Mouse (Mus musculus) limb, embryonic 14.5 days (tissue): ENCODE data around the gene Tsc22d4. TPM values are rescaled to one million over a fixed set of nuclear protein-coding genes. Genes with fewer than 3 reads are reported as not detected.
"Not testable (repeated sequence)": the region's sequence is repeated elsewhere in the genome, so short reads cannot be mapped to it uniquely, and the experiment has no call there.

Experiments
- ATAC-seq: fragments of 200-750 bp; cut with Nextera tagmentation; 2 replicates; pipeline ENCODE4 v1.8.0; 2017; ENCODE audit warnings: low read depth, moderate number of reproducible peaks, moderate TSS enrichment; ENCODE audit not compliant: low FRiP score
- DNase-seq: peaks from one replicate; pipeline ENCODE4 v3.0.0-alpha.2; 2015; ENCODE audit warnings: low spot score
- H3K27ac ChIP-seq: fragments of 300-500 bp; sonication (generic); replicated peaks from 2 replicates; pipeline ENCODE4 v1.5.1; 2014; ENCODE audit warnings: low read depth, mild to moderate bottlenecking, low read length, moderate library complexity, mixed read lengths
- H3K27me3 ChIP-seq: fragments of 300-500 bp; sonication (generic); 2 replicates; pipeline ENCODE4 v1.6.1; 2014; ENCODE audit warnings: low read length, mixed read lengths; ENCODE audit not compliant: control insufficient read depth, insufficient read depth
- H3K36me3 ChIP-seq: fragments of 300-500 bp; sonication (generic); 2 replicates; pipeline ENCODE4 v1.6.1; 2014; ENCODE audit warnings: mild to moderate bottlenecking, low read length, moderate library complexity, mixed read lengths; ENCODE audit not compliant: control insufficient read depth, insufficient read depth
- H3K4me1 ChIP-seq: fragments of 300-500 bp; sonication (generic); 2 replicates; pipeline ENCODE4 v1.6.1; 2014; ENCODE audit warnings: antibody characterized with exemption, low read length, mixed read lengths; ENCODE audit not compliant: control insufficient read depth, insufficient read depth
- H3K4me2 ChIP-seq: fragments of 300-500 bp; sonication (generic); replicated peaks from 2 replicates; pipeline ENCODE4 v1.6.1; 2014; ENCODE audit warnings: low read depth, mild to moderate bottlenecking, low read length, moderate library complexity; ENCODE audit not compliant: severe bottlenecking
- H3K4me3 ChIP-seq: fragments of 300-500 bp; sonication (generic); replicated peaks from 2 replicates; pipeline ENCODE4 v1.5.1; 2014; ENCODE audit warnings: low read length
- H3K9ac ChIP-seq: fragments of 300-500 bp; sonication (generic); 2 replicates; pipeline ENCODE4 v1.6.1; 2014; ENCODE audit warnings: mild to moderate bottlenecking, low read depth, low read length, moderate library complexity; ENCODE audit not compliant: severe bottlenecking
- H3K9me3 ChIP-seq: fragments of 300-500 bp; sonication (generic); 2 replicates; pipeline ENCODE4 v1.6.1; 2016; ENCODE audit warnings: low read length; ENCODE audit not compliant: control insufficient read depth
- POLR2A ChIP-seq: fragments of 200-500 bp; IDR thresholded peaks from 2 replicates; pipeline ENCODE4 v1.8.0; 2012; ENCODE audit warnings: inconsistent platforms, mild to moderate bottlenecking, moderate library complexity, borderline replicate concordance; ENCODE audit not compliant: insufficient read depth, insufficient read length; ENCODE audit errors: extremely low read depth
- WGBS: fragments of 180-500 bp; shearing (Covaris S2); extraction: QIAGEN DNeasy Blood & Tissue Kit; methylation state at CpG from one replicate; pipeline ENCODE4 v1.1.7; 2014; 5-methylcytosine and 5-hydroxymethylcytosine counted together
- polyA plus RNA-seq, 2 experiments: library from polyadenylated mRNA; depleted of rRNA in 1 of 2; stranded (reverse) in 1 of 2; unstranded in 1 of 2; fragments of >200 nt; fragmentation: Nextera tagmentation in 1 of 2; extraction: Ambion mirVana in 1 of 2; gene quantifications; 2 replicates each; pipeline versions ENCODE4 v1.2.1 to v1.2.3; 2012 to 2014

The Tsc22d4 gene
- polyA plus RNA-seq, 2 experiments = 89.1 to 151 TPM

DNA sequence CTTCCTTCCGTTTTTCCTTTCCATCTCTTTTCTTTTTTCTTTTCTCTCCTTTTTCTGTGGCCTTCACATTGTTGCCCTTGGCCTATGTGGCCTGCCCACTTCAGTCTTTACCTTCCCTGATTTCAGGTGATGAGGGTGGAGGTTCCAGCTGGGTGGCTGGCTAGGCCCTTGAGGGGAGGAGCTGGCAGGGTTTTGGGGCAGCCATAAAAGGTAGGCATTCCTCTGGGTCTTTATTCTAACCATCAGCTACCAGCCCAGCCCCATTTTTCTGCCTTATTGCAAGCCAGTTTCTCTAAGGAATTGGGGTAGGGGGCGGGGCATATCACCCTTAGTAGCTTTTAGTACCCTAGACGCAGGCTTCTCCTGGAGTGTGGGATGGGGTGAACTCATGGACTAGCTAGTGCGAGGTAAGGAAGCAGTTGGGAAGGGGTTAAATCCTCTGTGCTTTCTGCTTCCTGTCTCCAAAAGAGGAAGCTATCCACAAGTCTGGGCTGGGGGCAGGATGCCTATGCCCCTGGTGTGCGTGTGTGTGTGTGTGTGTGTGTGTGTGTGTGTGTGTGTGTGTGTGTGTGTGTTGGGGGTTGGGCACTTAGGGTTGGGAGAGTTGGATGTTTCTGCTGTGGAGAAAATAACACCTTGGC lies 2.7 kb downstream of the Tsc22d4 start:
- Histone ChIP-seq H3K27me3 (no peaks in the 10 kb centered on the region), H3K36me3 (peaks cover 29% of the 10 kb centered on the region), H3K4me1 (peaks cover 24% of the 10 kb centered on the region), H3K9ac (peak overlapping the region; percentile 73), H3K27ac (peak overlapping the region; percentile 52; the same call in 1 of the 2 replicates), H3K9me3 (no peaks in the 10 kb centered on the region), H3K4me2 (peak overlapping the region; percentile 97), H3K4me3 (peak overlapping the region; percentile 66)
- ATAC-seq (no peak), DNase-seq (peak; percentile 17)
- no peak for TF ChIP-seq POLR2A
- WGBS = 20% methylated on average over 5 of the region's 5 CpGs

- no peak overlapping the region; the same call in 1 of the 2 replicates for H3K27ac ChIP-seq
Measured at GRCm38 (mm10) chr5:137749196-137749836, 3.8 kb downstream of the Tsc22d4 start.

GRCm38 (mm10) chr5:137750212-137750611 lies 4.7 kb downstream of the Tsc22d4 start:
- not testable (repeated sequence) for H3K4me2 ChIP-seq, H3K4me3 ChIP-seq, ATAC-seq, H3K9me3 ChIP-seq, H3K27me3 ChIP-seq, H3K9ac ChIP-seq, H3K27ac ChIP-seq, DNase-seq
- Histone ChIP-seq H3K4me1 (peaks cover 20% of the 10 kb centered on the region), H3K36me3 (peaks cover 42% of the 10 kb centered on the region)
- whole genome bisulfite sequencing = 95% methylated on average over 7 of the region's 8 CpGs

More at GRCm38 (mm10) chr5:137749196-137749836, 3.8 kb downstream of the Tsc22d4 start:
- no peak for DNase-seq
- no peak for TF ChIP-seq POLR2A
- ATAC-seq = no peak
- H3K4me2 ChIP-seq = peak overlapping the region; percentile 97; the same call in 1 of the 2 replicates
- no peaks in the 10 kb centered on the region for H3K9me3 ChIP-seq
- peaks cover 24% of the 10 kb centered on the region for H3K4me1 ChIP-seq
- peaks cover 40% of the 10 kb centered on the region for H3K36me3 ChIP-seq
- H3K4me3 ChIP-seq = peak overlapping the region; percentile 66
- H3K27me3 ChIP-seq = no peaks in the 10 kb centered on the region
- WGBS = 37% methylated on average over 6 of the region's 6 CpGs
- H3K9ac ChIP-seq = no peak overlapping the region

DNA sequence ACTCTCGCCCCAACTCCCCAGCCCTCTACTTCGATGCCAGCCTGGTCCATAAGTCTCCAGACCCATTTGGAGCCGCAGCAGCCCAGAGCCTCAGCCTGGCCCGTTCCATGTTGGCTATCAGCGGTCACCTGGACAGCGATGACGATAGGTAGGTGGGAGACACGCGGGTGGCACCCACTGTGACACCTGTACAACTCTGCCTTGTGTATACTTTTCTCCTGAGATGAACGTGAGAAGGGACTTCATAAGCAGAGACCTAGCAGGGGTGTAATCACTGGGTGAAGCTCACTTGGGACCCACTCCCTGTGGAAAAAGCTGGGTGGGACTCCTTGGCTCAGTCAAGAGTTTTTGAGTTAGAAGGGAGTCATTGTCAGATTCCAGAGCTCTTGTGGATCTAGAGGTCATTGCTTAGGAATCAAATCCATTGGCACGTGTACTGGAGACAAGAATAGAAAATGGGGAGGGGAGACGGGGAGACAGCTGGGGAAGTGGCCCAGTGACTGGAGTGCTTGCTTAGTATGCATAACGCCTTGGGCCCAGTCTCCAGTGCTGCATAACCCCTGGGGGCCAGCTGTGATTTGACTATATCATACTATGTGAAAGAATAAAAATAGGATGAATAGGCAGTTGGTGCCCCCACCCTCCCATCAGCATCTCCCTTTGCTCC lies 5.8 kb downstream of the Tsc22d4 start:
- H3K27ac ChIP-seq = no peak overlapping the region
- no peak overlapping the region for H3K4me2 ChIP-seq
- no peak for TF ChIP-seq POLR2A
- H3K27me3 ChIP-seq = no peaks in the 10 kb centered on the region
- H3K4me3 ChIP-seq = no peak overlapping the region
- peaks cover 20% of the 10 kb centered on the region for H3K4me1 ChIP-seq
- no peak overlapping the region for H3K9ac ChIP-seq
- no peaks in the 10 kb centered on the region for H3K9me3 ChIP-seq
- no peak for DNase-seq
- ATAC-seq = no peak
- H3K36me3 ChIP-seq = peaks cover 53% of the 10 kb centered on the region
- WGBS = 94% methylated on average over 13 of the region's 13 CpGs

- DNase-seq (no peak), ATAC-seq (no peak)
- Histone ChIP-seq H3K4me2 (no peak overlapping the region), H3K4me3 (no peak overlapping the region), H3K27ac (no peak overlapping the region), H3K4me1 (peaks cover 20% of the 10 kb centered on the region), H3K9ac (no peak overlapping the region), H3K36me3 (peaks cover 57% of the 10 kb centered on the region), H3K9me3 (no peaks in the 10 kb centered on the region), H3K27me3 (no peaks in the 10 kb centered on the region)
- WGBS = 88% methylated on average over 6 of the region's 6 CpGs
- no peak for TF ChIP-seq POLR2A
Measured at GRCm38 (mm10) chr5:137751988-137752387, 6.5 kb downstream of the Tsc22d4 start.
